Mouse (Mus musculus): ENCODE measurements at regions not wholly inside any gene's neighbourhood (a gene's known extent, or its start where the extent isn't known, plus 50 kb on each side); places are given as distances from the start of the nearest gene placed in this dataset.

DNA sequence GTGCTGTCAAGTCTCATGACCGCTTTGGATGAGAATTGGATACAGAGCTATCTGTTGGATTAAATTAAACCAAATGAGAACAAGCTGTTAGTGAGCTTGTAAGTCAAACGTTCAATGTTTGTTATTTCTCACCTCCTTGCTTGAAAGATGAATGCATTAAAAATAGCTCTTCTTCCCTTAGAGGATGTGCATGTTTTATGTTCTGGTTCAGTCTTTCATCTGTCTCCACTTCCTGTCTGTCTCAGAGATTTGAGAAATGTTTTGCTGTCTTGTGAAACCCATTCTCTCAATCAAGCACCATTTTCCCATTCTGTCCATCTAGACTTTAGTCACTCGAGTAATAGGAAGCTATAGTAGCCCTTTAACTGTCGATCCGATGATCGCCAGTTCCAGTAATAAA, 90.4 kb downstream of the Icos start:
- no peaks in the 10 kb centered on the region for H3K27me3 ChIP-seq (ENCODE audit: control insufficient read depth, insufficient read depth, low read length)
- H3K79me2 ChIP-seq (replicated peaks; ENCODE audit: control insufficient read depth, insufficient read depth, low read length) = no peaks in the 10 kb centered on the region
- no peak for TF ChIP-seq EP300 (IDR thresholded peaks at IDR 0.05; ENCODE audit: insufficient read depth, low read depth, low read length)
- TF ChIP-seq CTCF (IDR thresholded peaks at IDR 0.05) = no peak
- no peak for TF ChIP-seq POLR2A (IDR thresholded peaks at IDR 0.05; ENCODE audit: insufficient read depth, low read depth, low read length)
- no peak overlapping the region for H3K27ac ChIP-seq
- WGBS = 79% methylated on average over 6 of the region's 6 CpGs
- intact Hi-C loops (cut with DNase I) = no loop called here
- H3K4me1 ChIP-seq (ENCODE audit: control insufficient read depth, insufficient read depth, low read length) = no peaks in the 10 kb centered on the region
- H3K4me3 ChIP-seq = no peak overlapping the region
- no peaks in the 10 kb centered on the region for H3K36me3 ChIP-seq (ENCODE audit: control insufficient read depth, insufficient read depth, low read length)
- no peak for DNase-seq
- H3K9ac ChIP-seq (ENCODE audit: low read depth, low read length) = no peak overlapping the region

DNA sequence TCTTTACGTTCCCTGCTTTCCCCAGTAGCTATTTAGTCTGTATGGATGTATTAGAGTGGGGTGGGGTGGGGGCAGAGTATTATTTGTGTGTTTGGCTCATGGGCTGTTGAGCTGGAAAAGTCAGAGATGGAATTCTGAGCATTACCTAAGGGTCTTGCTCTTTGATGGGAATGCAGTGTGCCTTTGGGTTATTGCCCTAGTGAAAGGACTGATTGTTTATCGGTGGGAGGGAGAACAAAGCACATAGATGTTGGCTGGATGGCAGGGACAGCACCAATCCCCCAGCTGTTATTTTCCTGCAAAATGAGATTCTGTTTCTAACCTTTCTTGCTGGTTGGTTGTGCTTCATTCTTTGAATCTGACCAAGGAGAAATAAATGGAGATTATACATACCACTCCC, 96.4 kb downstream of the Icos start:
- no peak overlapping the region for H3K9ac ChIP-seq (ENCODE audit: low read depth, low read length)
- no peaks in the 10 kb centered on the region for H3K79me2 ChIP-seq (replicated peaks; ENCODE audit: control insufficient read depth, insufficient read depth, low read length)
- intact Hi-C loops (cut with DNase I) = no loop called here
- 84% methylated on average over 2 of the region's 2 CpGs for WGBS
- TF ChIP-seq CTCF (IDR thresholded peaks at IDR 0.05) = no peak
- TF ChIP-seq EP300 (IDR thresholded peaks at IDR 0.05; ENCODE audit: insufficient read depth, low read depth, low read length) = no peak
- TF ChIP-seq POLR2A (IDR thresholded peaks at IDR 0.05; ENCODE audit: insufficient read depth, low read depth, low read length) = no peak
- H3K27ac ChIP-seq = no peak overlapping the region
- H3K36me3 ChIP-seq (ENCODE audit: control insufficient read depth, insufficient read depth, low read length) = no peaks in the 10 kb centered on the region
- H3K4me3 ChIP-seq = no peak overlapping the region
- H3K27me3 ChIP-seq (ENCODE audit: control insufficient read depth, insufficient read depth, low read length) = no peaks in the 10 kb centered on the region
- no peaks in the 10 kb centered on the region for H3K4me1 ChIP-seq (ENCODE audit: control insufficient read depth, insufficient read depth, low read length)
- DNase-seq = no peak

DNA sequence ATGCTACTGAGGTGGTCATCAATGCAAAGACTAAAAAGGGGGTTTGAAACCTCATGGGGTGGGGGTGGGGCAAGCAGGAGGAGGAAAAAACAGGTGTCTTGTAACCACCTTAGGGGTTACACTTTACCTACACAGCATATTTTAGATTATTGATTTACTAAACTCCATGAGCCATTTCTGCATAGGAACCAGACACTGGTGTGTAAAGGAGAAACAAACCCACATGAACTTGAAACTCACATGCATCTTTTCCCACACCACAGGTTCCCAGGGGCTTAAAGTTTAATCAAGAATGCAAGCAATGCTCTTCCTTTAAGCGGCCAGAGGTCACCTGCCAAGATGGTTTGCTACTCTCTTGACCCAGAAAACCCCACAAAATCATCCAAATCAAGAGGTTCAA, 97.6 kb downstream of the Icos start:
- H3K79me2 ChIP-seq (replicated peaks; ENCODE audit: control insufficient read depth, insufficient read depth, low read length) = no peaks in the 10 kb centered on the region
- H3K27ac ChIP-seq = no peak overlapping the region
- intact Hi-C loops (cut with DNase I) = no loop called here
- DNase-seq = no peak
- H3K4me1 ChIP-seq (ENCODE audit: control insufficient read depth, insufficient read depth, low read length) = no peaks in the 10 kb centered on the region
- H3K27me3 ChIP-seq (ENCODE audit: control insufficient read depth, insufficient read depth, low read length) = no peaks in the 10 kb centered on the region
- H3K9ac ChIP-seq (ENCODE audit: low read depth, low read length) = no peak overlapping the region
- no peak overlapping the region for H3K4me3 ChIP-seq
- TF ChIP-seq POLR2A (IDR thresholded peaks at IDR 0.05; ENCODE audit: insufficient read depth, low read depth, low read length) = no peak
- no peak for TF ChIP-seq CTCF (IDR thresholded peaks at IDR 0.05)
- no peak for TF ChIP-seq EP300 (IDR thresholded peaks at IDR 0.05; ENCODE audit: insufficient read depth, low read depth, low read length)
- H3K36me3 ChIP-seq (ENCODE audit: control insufficient read depth, insufficient read depth, low read length) = no peaks in the 10 kb centered on the region
- WGBS = 58% methylated on average over 1 of the region's 1 CpGs

DNA sequence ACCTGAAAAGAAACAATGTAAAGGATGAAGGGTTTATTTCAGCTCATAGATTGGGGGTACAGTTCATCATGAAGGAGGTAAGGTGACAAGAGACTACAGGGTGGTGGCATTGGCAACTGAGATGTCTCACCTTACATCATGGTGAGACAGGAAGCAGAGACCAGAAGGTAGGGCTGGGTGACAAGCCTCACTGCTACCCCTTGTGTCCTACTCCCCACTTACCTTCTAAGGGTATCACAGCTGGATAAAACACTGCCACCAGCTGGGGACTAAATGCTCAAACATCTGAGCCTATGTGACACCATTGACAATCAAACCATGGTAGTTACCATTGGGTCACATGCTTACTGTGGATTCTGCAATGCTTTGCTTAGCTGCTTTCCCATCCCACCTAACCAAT, 107.0 kb downstream of the Icos start:
- H3K4me3 ChIP-seq = no peak overlapping the region
- no peak overlapping the region for H3K9ac ChIP-seq (ENCODE audit: low read depth, low read length)
- H3K79me2 ChIP-seq (replicated peaks; ENCODE audit: control insufficient read depth, insufficient read depth, low read length) = no peaks in the 10 kb centered on the region
- no peaks in the 10 kb centered on the region for H3K27me3 ChIP-seq (ENCODE audit: control insufficient read depth, insufficient read depth, low read length)
- H3K27ac ChIP-seq = no peak overlapping the region
- no peak for DNase-seq
- H3K36me3 ChIP-seq (ENCODE audit: control insufficient read depth, insufficient read depth, low read length) = no peaks in the 10 kb centered on the region
- H3K4me1 ChIP-seq (ENCODE audit: control insufficient read depth, insufficient read depth, low read length) = no peaks in the 10 kb centered on the region
- intact Hi-C loops (cut with DNase I) = no loop called here
- no peak for TF ChIP-seq POLR2A (IDR thresholded peaks at IDR 0.05; ENCODE audit: insufficient read depth, low read depth, low read length)

DNA sequence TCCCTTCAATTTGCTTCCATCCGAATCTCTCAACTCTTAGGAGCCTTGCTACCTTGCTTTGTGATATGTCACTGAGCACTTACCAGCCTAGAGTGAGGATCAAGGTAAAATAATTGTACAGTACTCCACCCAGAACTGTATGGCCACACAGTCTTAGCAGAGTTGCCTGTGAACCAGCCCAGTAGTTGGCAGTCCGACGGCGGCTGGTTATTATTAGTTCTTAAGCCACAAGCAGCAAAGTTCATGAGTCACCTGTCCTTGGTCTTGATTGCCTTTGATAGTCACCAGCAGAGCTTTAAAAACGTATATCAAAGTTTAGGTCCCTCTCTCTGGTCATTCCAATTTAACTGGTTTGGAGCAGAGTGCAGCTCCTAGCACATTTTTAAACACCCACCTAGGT, 109.1 kb downstream of the Icos start:
- TF ChIP-seq CTCF (IDR thresholded peaks at IDR 0.05) (no peak), EP300 (IDR thresholded peaks at IDR 0.05; ENCODE audit: insufficient read depth, low read depth, low read length) (no peak), POLR2A (IDR thresholded peaks at IDR 0.05; ENCODE audit: insufficient read depth, low read depth, low read length) (no peak)
- H3K9ac ChIP-seq (ENCODE audit: low read depth, low read length) = no peak overlapping the region
- WGBS = 66% methylated on average over 5 of the region's 5 CpGs
- H3K4me1 ChIP-seq (ENCODE audit: control insufficient read depth, insufficient read depth, low read length) = no peaks in the 10 kb centered on the region
- intact Hi-C loops (cut with DNase I) = no loop called here
- no peak overlapping the region for H3K4me3 ChIP-seq
- no peaks in the 10 kb centered on the region for H3K36me3 ChIP-seq (ENCODE audit: control insufficient read depth, insufficient read depth, low read length)
- H3K79me2 ChIP-seq (replicated peaks; ENCODE audit: control insufficient read depth, insufficient read depth, low read length) = no peaks in the 10 kb centered on the region
- no peaks in the 10 kb centered on the region for H3K27me3 ChIP-seq (ENCODE audit: control insufficient read depth, insufficient read depth, low read length)
- DNase-seq = peak in 1 of 2 experiments; percentile 4
- no peak overlapping the region for H3K27ac ChIP-seq

DNA sequence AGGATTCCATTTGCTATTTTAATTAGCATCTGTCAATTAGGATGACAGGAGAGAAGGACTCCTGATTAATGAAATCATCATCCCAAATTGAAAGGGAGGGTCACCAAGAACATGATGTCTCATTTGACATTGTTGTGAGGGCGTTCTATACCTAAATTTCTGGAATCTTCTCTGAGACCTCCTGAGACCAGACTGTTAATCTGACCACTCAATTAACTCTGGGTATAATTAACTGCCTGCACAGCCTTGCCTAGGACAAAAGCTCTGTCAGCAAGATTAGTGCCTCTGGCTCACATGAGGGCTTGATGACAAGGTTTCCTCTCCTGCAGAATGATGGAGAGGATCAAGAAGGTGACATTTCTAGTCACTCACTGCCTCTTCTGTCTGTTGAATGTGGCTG, 113.1 kb downstream of the Icos start:
- WGBS = 82% methylated on average over 1 of the region's 1 CpGs
- intact Hi-C loops (cut with DNase I) = no loop called here

More for the DNA sequence above, 113.1 kb downstream of the Icos start:
- no peaks in the 10 kb centered on the region for H3K4me1 ChIP-seq (ENCODE audit: control insufficient read depth, insufficient read depth, low read length)
- no peak for DNase-seq
- no peaks in the 10 kb centered on the region for H3K79me2 ChIP-seq (replicated peaks; ENCODE audit: control insufficient read depth, insufficient read depth, low read length)
- no peak overlapping the region for H3K4me3 ChIP-seq
- no peaks in the 10 kb centered on the region for H3K36me3 ChIP-seq (ENCODE audit: control insufficient read depth, insufficient read depth, low read length)
- H3K27me3 ChIP-seq (ENCODE audit: control insufficient read depth, insufficient read depth, low read length) = no peaks in the 10 kb centered on the region
- H3K27ac ChIP-seq = no peak overlapping the region
- H3K9ac ChIP-seq (ENCODE audit: low read depth, low read length) = no peak overlapping the region
- no peak for TF ChIP-seq CTCF (IDR thresholded peaks at IDR 0.05)
- no peak for TF ChIP-seq EP300 (IDR thresholded peaks at IDR 0.05; ENCODE audit: insufficient read depth, low read depth, low read length)
- TF ChIP-seq POLR2A (IDR thresholded peaks at IDR 0.05; ENCODE audit: insufficient read depth, low read depth, low read length) = no peak

Data from heart, adult 2 months (tissue).